ENCODE assay signal across 20 mouse cellular contexts in the genomic region with DNA sequence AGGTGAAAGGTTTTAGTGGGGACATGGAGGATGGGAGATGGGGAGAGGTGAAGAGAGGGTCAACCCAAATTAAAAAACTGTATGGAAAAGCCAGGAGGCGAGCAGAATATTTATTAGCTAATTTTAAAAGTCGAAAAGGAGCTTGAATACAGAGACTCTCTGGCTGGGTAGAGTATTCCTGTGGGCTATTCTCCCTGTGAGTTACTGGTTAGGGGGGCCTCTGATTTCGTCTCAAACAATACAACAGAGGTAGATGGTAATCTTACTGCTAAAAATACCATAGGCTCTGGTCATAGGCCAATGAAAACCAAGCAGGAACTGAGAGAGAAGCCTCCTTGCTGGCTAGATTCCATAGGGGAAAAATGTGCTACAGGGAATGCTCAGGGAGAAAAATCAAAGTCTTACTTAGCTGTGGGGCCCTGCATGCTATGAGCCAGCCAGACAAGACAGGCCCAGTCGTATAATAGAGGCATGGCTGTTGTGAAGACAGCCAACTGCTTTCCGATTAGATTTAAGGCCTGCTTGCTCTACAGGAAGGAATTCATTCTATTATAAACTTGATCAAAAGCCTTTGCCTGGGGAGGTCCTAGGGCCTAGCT. TPM values are rescaled to one million over a fixed set of nuclear protein-coding genes. Genes with fewer than 3 reads are reported as not detected.
A peak's percentile ranks its signal among the peaks of the same experiment; 100 is the strongest.
DNase-seq lines count a peak whose midpoint lies in the region; ATAC-seq and TF ChIP-seq lines count a peak whose summit lies in the region.
"Had no signal": no experiment of that assay in that cellular context is flagged by ENCODE, and none has a peak within 500 bp of the region (broad histone marks: within the 10 kb centered on the region; RNA-seq: fewer than 3 reads in every experiment).

No protein-coding gene starts in this region.

- no peak overlapping the region for H3K9ac ChIP-seq in intestine, embryonic 15.5 days
- H3K9ac ChIP-seq in intestine, postnatal 0 days (ENCODE audit: low read depth, low read length), result no peak overlapping the region
- no peak overlapping the region for H3K9ac ChIP-seq in midbrain, embryonic 14.5 days (replicated peaks; ENCODE audit: low read length)
- no peak overlapping the region for H3K9ac ChIP-seq in midbrain, embryonic 15.5 days
- H3K9ac ChIP-seq in embryonic facial prominence, embryonic 15.5 days, result no peak overlapping the region
- no peak overlapping the region for H3K9ac ChIP-seq in neural tube, embryonic 15.5 days (replicated peaks)
- H3K9ac ChIP-seq: forebrain, postnatal 0 days; hindbrain, embryonic 15.5 days; liver, embryonic 13.5 days had no signal

- H3K36me3 ChIP-seq in intestine, embryonic 15.5 days, result no peaks in the 10 kb centered on the region
- no peaks in the 10 kb centered on the region for H3K36me3 ChIP-seq in intestine, postnatal 0 days (ENCODE audit: control insufficient read depth, insufficient read depth)
- no peaks in the 10 kb centered on the region for H3K36me3 ChIP-seq in midbrain, embryonic 14.5 days (ENCODE audit: control insufficient read depth, insufficient read depth, low read length)
- H3K36me3 ChIP-seq in midbrain, embryonic 15.5 days (replicated peaks), result no peaks in the 10 kb centered on the region
- H3K36me3 ChIP-seq in embryonic facial prominence, embryonic 15.5 days, result no peaks in the 10 kb centered on the region
- H3K36me3 ChIP-seq in neural tube, embryonic 15.5 days, result no peaks in the 10 kb centered on the region
- H3K36me3 ChIP-seq: hindbrain, embryonic 15.5 days; liver, embryonic 13.5 days had no signal

- H3K4me2 ChIP-seq in intestine, embryonic 15.5 days (replicated peaks), result no peak overlapping the region
- H3K4me2 ChIP-seq in intestine, postnatal 0 days (replicated peaks; ENCODE audit: low read depth), result no peak overlapping the region
- H3K4me2 ChIP-seq in midbrain, embryonic 14.5 days (ENCODE audit: low read length), result no peak overlapping the region
- no peak overlapping the region for H3K4me2 ChIP-seq in midbrain, embryonic 15.5 days
- no peak overlapping the region for H3K4me2 ChIP-seq in embryonic facial prominence, embryonic 15.5 days (replicated peaks)
- H3K4me2 ChIP-seq in neural tube, embryonic 15.5 days, result no peak overlapping the region
- H3K4me2 ChIP-seq: hindbrain, embryonic 15.5 days; liver, embryonic 13.5 days had no signal

- peak; percentile 14 for DNase-seq in midbrain, embryonic 14.5 days
- no peak for DNase-seq in thymus, postnatal 10 days (ENCODE audit: low spot score in 2 of 2)
- DNase-seq: adrenal gland, adult 8-10 months; cerebellum, adult 8-10 months; forebrain, postnatal 0 days; gastrocnemius, adult 2 months; heart, postnatal 14 days; kidney, postnatal 14 days; layer of hippocampus, adult 9-11 months; liver, embryonic 13.5 days; lung, postnatal 14 days; thymus, postnatal 36 days had no signal

- WGBS in intestine, embryonic 15.5 days, result 41% methylated on average over 5 of the region's 5 CpGs
- 49% methylated on average over 5 of the region's 5 CpGs for WGBS in intestine, postnatal 0 days
- 53% methylated on average over 5 of the region's 5 CpGs for WGBS in midbrain, embryonic 14.5 days
- 41% methylated on average over 5 of the region's 5 CpGs for WGBS in midbrain, embryonic 15.5 days
- 35% methylated on average over 5 of the region's 5 CpGs for WGBS in embryonic facial prominence, embryonic 15.5 days
- WGBS in neural tube, embryonic 15.5 days, result 18% methylated on average over 5 of the region's 5 CpGs

- H3K27ac ChIP-seq in intestine, embryonic 15.5 days, result no peak overlapping the region
- no peak overlapping the region for H3K27ac ChIP-seq in intestine, postnatal 0 days (ENCODE audit: low read depth, low read length)
- H3K27ac ChIP-seq in midbrain, embryonic 14.5 days (replicated peaks; ENCODE audit: low read depth, low read length), result no peak overlapping the region
- no peak overlapping the region for H3K27ac ChIP-seq in midbrain, embryonic 15.5 days
- H3K27ac ChIP-seq in embryonic facial prominence, embryonic 15.5 days (replicated peaks), result 0 out of 2 replicates have a peak overlapping the region, but pooled peaks have one; percentile 17
- H3K27ac ChIP-seq in neural tube, embryonic 15.5 days (replicated peaks), result peak overlapping the region; percentile 41; the same call in 1 of the 2 replicates
- H3K27ac ChIP-seq: gastrocnemius, adult 2 months; hindbrain, embryonic 15.5 days; liver, embryonic 13.5 days had no signal

- no peaks in the 10 kb centered on the region; the same call in 1 of the 2 replicates for H3K9me3 ChIP-seq in intestine, embryonic 15.5 days
- H3K9me3 ChIP-seq in intestine, postnatal 0 days (ENCODE audit: control insufficient read depth), result no peaks in the 10 kb centered on the region
- H3K9me3 ChIP-seq in midbrain, embryonic 14.5 days (ENCODE audit: control insufficient read depth, low read length), result no peaks in the 10 kb centered on the region
- H3K9me3 ChIP-seq in midbrain, embryonic 15.5 days, result no peaks in the 10 kb centered on the region
- H3K9me3 ChIP-seq in embryonic facial prominence, embryonic 15.5 days (replicated peaks), result no peaks in the 10 kb centered on the region
- H3K9me3 ChIP-seq in neural tube, embryonic 15.5 days (replicated peaks), result no peaks in the 10 kb centered on the region
- H3K9me3 ChIP-seq: hindbrain, embryonic 15.5 days; liver, embryonic 13.5 days had no signal

- H3K27me3 ChIP-seq in intestine, embryonic 15.5 days (replicated peaks), result no peaks in the 10 kb centered on the region
- no peaks in the 10 kb centered on the region for H3K27me3 ChIP-seq in intestine, postnatal 0 days (replicated peaks; ENCODE audit: control insufficient read depth, insufficient read depth, low read length)
- no peaks in the 10 kb centered on the region for H3K27me3 ChIP-seq in midbrain, embryonic 14.5 days (ENCODE audit: control insufficient read depth, insufficient read depth, low read length)
- no peaks in the 10 kb centered on the region for H3K27me3 ChIP-seq in midbrain, embryonic 15.5 days (replicated peaks)
- H3K27me3 ChIP-seq in embryonic facial prominence, embryonic 15.5 days, result no peaks in the 10 kb centered on the region
- H3K27me3 ChIP-seq in neural tube, embryonic 15.5 days (replicated peaks), result no peaks in the 10 kb centered on the region
- H3K27me3 ChIP-seq: hindbrain, embryonic 15.5 days; liver, embryonic 13.5 days had no signal

- H3K4me1 ChIP-seq in intestine, embryonic 15.5 days (replicated peaks), result 0 out of 2 replicates have a peak, but pooled peaks cover 8% of the 10 kb centered on the region
- H3K4me1 ChIP-seq in intestine, postnatal 0 days (replicated peaks; ENCODE audit: control insufficient read depth, insufficient read depth, low read length), result no peaks in the 10 kb centered on the region
- no peaks in the 10 kb centered on the region for H3K4me1 ChIP-seq in midbrain, embryonic 14.5 days (ENCODE audit: control insufficient read depth, insufficient read depth, low read length)
- 0 out of 2 replicates have a peak, but pooled peaks cover 2% of the 10 kb centered on the region for H3K4me1 ChIP-seq in midbrain, embryonic 15.5 days
- H3K4me1 ChIP-seq in embryonic facial prominence, embryonic 15.5 days, result 0 out of 2 replicates have a peak, but pooled peaks cover 15% of the 10 kb centered on the region
- H3K4me1 ChIP-seq in neural tube, embryonic 15.5 days, result peaks cover 10% of the 10 kb centered on the region; the same call in 1 of the 2 replicates
- H3K4me1 ChIP-seq: liver, embryonic 13.5 days had no signal

- H3K4me3 ChIP-seq in intestine, embryonic 15.5 days (replicated peaks), result no peak overlapping the region
- no peak overlapping the region for H3K4me3 ChIP-seq in intestine, postnatal 0 days (ENCODE audit: low read depth, low read length)
- no peak overlapping the region for H3K4me3 ChIP-seq in midbrain, embryonic 14.5 days (replicated peaks; ENCODE audit: low read depth, low read length)
- no peak overlapping the region for H3K4me3 ChIP-seq in midbrain, embryonic 15.5 days
- no peak overlapping the region for H3K4me3 ChIP-seq in embryonic facial prominence, embryonic 15.5 days (replicated peaks)
- H3K4me3 ChIP-seq in neural tube, embryonic 15.5 days (replicated peaks), result no peak overlapping the region
- H3K4me3 ChIP-seq: erythroblast, embryonic 14.5 days; gastrocnemius, adult 2 months; hindbrain, embryonic 15.5 days; liver, embryonic 13.5 days; myocyte had no signal

- no peak for TF ChIP-seq CTCF in intestine, postnatal 0 days (IDR thresholded peaks at IDR 0.05; ENCODE audit: low read depth)

- ATAC-seq in intestine, embryonic 15.5 days, result peak; percentile 45
- no peak for ATAC-seq in intestine, postnatal 0 days
- ATAC-seq in midbrain, embryonic 14.5 days (ENCODE audit: low FRiP score, low TSS enrichment), result no peak
- ATAC-seq in midbrain, embryonic 15.5 days (replicated peaks), result no peak
- ATAC-seq in embryonic facial prominence, embryonic 15.5 days (ENCODE audit: insufficient number of reproducible peaks, low FRiP score, low TSS enrichment, low read depth), result no peak
- no peak for ATAC-seq in neural tube, embryonic 15.5 days (ENCODE audit: low FRiP score)
- ATAC-seq: forebrain, postnatal 0 days had no signal

RNA-seq across cellular contexts. Expression of a gene that starts 23.0 kb away (rescaled TPM):
- 4.4 and 4.7 TPM in 2 replicates for polyA plus RNA-seq in intestine, embryonic 15.5 days (2015; fragmentation: Nextera tagmentation; extraction: Ambion mirVana)
- 2.0 TPM in 2 replicates for polyA plus RNA-seq in intestine, postnatal 0 days (2015; fragmentation: Nextera tagmentation; extraction: Ambion mirVana)
- 3.4 and 4.0 TPM in 2 replicates for polyA plus RNA-seq in midbrain, embryonic 14.5 days (2014; fragmentation: Nextera tagmentation; extraction: Ambion mirVana)
- 4.5 and 4.9 TPM in 2 replicates for polyA plus RNA-seq in midbrain, embryonic 15.5 days (2015; fragmentation: Nextera tagmentation; extraction: Ambion mirVana)
- 12.0 and 12.4 TPM in 2 replicates for polyA plus RNA-seq in embryonic facial prominence, embryonic 15.5 days (2015; fragmentation: Nextera tagmentation; extraction: Ambion mirVana)
- polyA plus RNA-seq in neural tube, embryonic 15.5 days (2015; fragmentation: Nextera tagmentation; extraction: Ambion mirVana), result 11.2 and 11.3 TPM in 2 replicates
- polyA plus RNA-seq: erythroblast, embryonic 14.5 days had no signal

Comparison
In these comparisons a context has a peak if more than half of its experiments do, and no peak if none do; other contexts are left out.
1. H3K27ac ChIP-seq: peak in embryonic facial prominence, embryonic 15.5 days (single experiment) and neural tube, embryonic 15.5 days (single experiment); none in intestine, embryonic 15.5 days (single experiment), intestine, postnatal 0 days (single experiment), midbrain, embryonic 14.5 days (single experiment) and midbrain, embryonic 15.5 days (single experiment).